28 mouse cellular contexts compared by ENCODE assay signal in genomic region chr17:24757394-24757793, GRCm38 (mm10). TPM values are rescaled to one million over a fixed set of nuclear protein-coding genes. Genes with fewer than 3 reads are reported as not detected.
"Had no signal": no experiment of that assay in that cellular context is flagged by ENCODE, and none has a peak within 500 bp of the region (broad histone marks: within the 10 kb centered on the region; RNA-seq: fewer than 3 reads in every experiment).

No protein-coding gene starts in this region.

- H3K4me2 ChIP-seq: heart, embryonic 11.5 days; heart, embryonic 13.5 days; heart, embryonic 15.5 days; hindbrain, embryonic 13.5 days; hindbrain, embryonic 15.5 days; limb, embryonic 12.5 days; liver, embryonic 11.5 days; liver, embryonic 13.5 days; liver, embryonic 15.5 days had no signal

- H3K27ac ChIP-seq: heart, adult 2 months; heart, embryonic 13.5 days; heart, embryonic 15.5 days; hindbrain, embryonic 13.5 days; hindbrain, embryonic 15.5 days; hindbrain, postnatal 0 days; limb, embryonic 12.5 days; liver, embryonic 13.5 days; liver, embryonic 15.5 days had no signal

- H3K36me3 ChIP-seq: heart, embryonic 13.5 days; heart, embryonic 15.5 days; hindbrain, embryonic 13.5 days; hindbrain, embryonic 15.5 days; limb, embryonic 12.5 days; liver, embryonic 13.5 days; liver, embryonic 15.5 days had no signal

- DNase-seq: gastrocnemius, postnatal 14 days; gastrocnemius, postnatal 36 days; heart, adult 11 months; heart, adult 2 months; heart, postnatal 14 days; heart, postnatal 36 days; kidney, adult 18-20 months; kidney, adult 8-10 months; kidney, postnatal 25 days; layer of hippocampus, adult 9-11 months; layer of hippocampus, postnatal 36 days; left cerebral cortex, postnatal 4 days; liver; liver, embryonic 13.5 days; liver, postnatal 0 days had no signal

- ATAC-seq: hindbrain, postnatal 0 days; intestine, embryonic 16.5 days; liver, postnatal 0 days had no signal

- H3K9ac ChIP-seq: heart, embryonic 13.5 days; heart, embryonic 15.5 days; hindbrain, embryonic 13.5 days; hindbrain, embryonic 15.5 days; limb, embryonic 12.5 days; liver, embryonic 13.5 days; liver, embryonic 15.5 days; liver, postnatal 0 days had no signal

- H3K4me3 ChIP-seq: heart, adult 2 months; heart, embryonic 13.5 days; heart, embryonic 15.5 days; hindbrain, embryonic 13.5 days; hindbrain, embryonic 15.5 days; limb, embryonic 12.5 days; liver, embryonic 13.5 days; liver, embryonic 15.5 days had no signal

- H3K9me3 ChIP-seq: heart, embryonic 13.5 days; heart, embryonic 15.5 days; hindbrain, embryonic 13.5 days; hindbrain, embryonic 15.5 days; limb, embryonic 12.5 days; liver, embryonic 13.5 days; liver, embryonic 15.5 days had no signal

RNA-seq across cellular contexts. Expression of gene Hs3st6, which starts 4.6 kb away (rescaled TPM):
- polyA plus RNA-seq: liver, embryonic 13.5 days had no signal

RNA-seq across cellular contexts. Expression of gene Rpl3l, which starts 29.8 kb away (rescaled TPM):
- polyA plus RNA-seq: hindbrain, embryonic 11.5 days; hindbrain, embryonic 13.5 days; hindbrain, embryonic 15.5 days; intestine, embryonic 14.5 days; intestine, embryonic 16.5 days; limb, embryonic 12.5 days; limb, embryonic 14.5 days; liver, embryonic 11.5 days; liver, embryonic 13.5 days had no signal
